In the genomic region with DNA sequence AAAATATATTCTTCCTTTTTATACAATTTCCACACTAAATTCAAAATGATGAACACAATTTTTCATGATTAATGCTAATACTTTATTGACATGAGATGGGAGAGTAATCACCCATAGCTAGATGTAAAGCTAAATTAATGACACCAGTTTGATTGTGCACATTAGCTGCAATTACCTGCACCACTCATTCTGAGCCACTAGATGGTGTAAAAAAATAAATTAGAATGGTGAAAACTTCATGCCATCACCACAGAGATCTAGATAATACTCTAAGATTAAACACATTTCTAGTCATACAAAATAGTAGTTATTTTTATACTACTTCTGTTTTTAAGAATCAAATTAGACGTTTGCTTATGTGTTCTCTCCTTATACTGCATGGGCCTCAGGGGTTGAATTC, we compare ENCODE assay signal across 11 mouse cellular contexts.
A peak's percentile ranks its signal among the peaks of the same experiment; 100 is the strongest.
DNase-seq lines count a peak whose midpoint lies in the region; ATAC-seq and TF ChIP-seq lines count a peak whose summit lies in the region.
"Had no signal": no experiment of that assay in that cellular context is flagged by ENCODE, and none has a peak within 500 bp of the region (broad histone marks: within the 10 kb centered on the region; RNA-seq: fewer than 3 reads in every experiment).

No protein-coding gene starts in this region.

- H3K4me3 ChIP-seq in hindbrain, embryonic 14.5 days (replicated peaks; ENCODE audit: low read length) = no peak overlapping the region
- no peak overlapping the region for H3K4me3 ChIP-seq in hindbrain, embryonic 12.5 days
- no peak overlapping the region for H3K4me3 ChIP-seq in lung, embryonic 14.5 days (ENCODE audit: low read depth, low read length)
- H3K4me3 ChIP-seq: limb, embryonic 13.5 days; midbrain, embryonic 15.5 days had no signal

- no peak overlapping the region for H3K9ac ChIP-seq in hindbrain, embryonic 14.5 days
- no peak overlapping the region for H3K9ac ChIP-seq in hindbrain, embryonic 12.5 days
- H3K9ac ChIP-seq in lung, embryonic 14.5 days = no peak overlapping the region
- H3K9ac ChIP-seq: limb, embryonic 13.5 days; midbrain, embryonic 15.5 days had no signal

- peak; percentile 70 for DNase-seq in hindbrain, embryonic 14.5 days (ENCODE audit: low spot score)
- DNase-seq in lung, embryonic 14.5 days = peak; percentile 71
- DNase-seq in lung, postnatal 14 days = no peak
- peak; percentile 13 for DNase-seq in MN1 (ENCODE audit: low spot score)
- DNase-seq in right cerebral cortex, postnatal 10 days (ENCODE audit: low spot score in 2 of 2) = no peak
- DNase-seq: gastrocnemius, postnatal 14 days had no signal

- no peaks in the 10 kb centered on the region for H3K9me3 ChIP-seq in hindbrain, embryonic 14.5 days (ENCODE audit: control insufficient read depth, low read length)
- H3K9me3 ChIP-seq in hindbrain, embryonic 12.5 days (replicated peaks) = no peaks in the 10 kb centered on the region
- H3K9me3 ChIP-seq in lung, embryonic 14.5 days (ENCODE audit: low read depth, low read length) = no peaks in the 10 kb centered on the region
- H3K9me3 ChIP-seq: limb, embryonic 13.5 days; midbrain, embryonic 15.5 days had no signal

- peak; percentile 66 for TF ChIP-seq CTCF in lung, embryonic 14.5 days (IDR thresholded peaks at IDR 0.05; ENCODE audit: low read depth)

- no peak overlapping the region for H3K27ac ChIP-seq in hindbrain, embryonic 14.5 days
- H3K27ac ChIP-seq in hindbrain, embryonic 12.5 days = no peak overlapping the region
- H3K27ac ChIP-seq in lung, embryonic 14.5 days (ENCODE audit: low read depth) = no peak overlapping the region
- H3K27ac ChIP-seq: limb, embryonic 13.5 days; midbrain, embryonic 15.5 days had no signal

- no peaks in the 10 kb centered on the region for H3K27me3 ChIP-seq in hindbrain, embryonic 14.5 days (ENCODE audit: control insufficient read depth, insufficient read depth, low read length)
- H3K27me3 ChIP-seq in hindbrain, embryonic 12.5 days = no peaks in the 10 kb centered on the region; the same call in 1 of the 2 replicates
- no peaks in the 10 kb centered on the region for H3K27me3 ChIP-seq in lung, embryonic 14.5 days (ENCODE audit: insufficient read depth, low read length)

- ATAC-seq in hindbrain, embryonic 14.5 days (ENCODE audit: low FRiP score) = no peak
- no peak for ATAC-seq in hindbrain, embryonic 12.5 days (ENCODE audit: low FRiP score)
- ATAC-seq in lung, embryonic 14.5 days (ENCODE audit: insufficient read depth) = no peak
- peak; percentile 68 for ATAC-seq in inflammation-experienced regulatory T-cells, adult 6 months
- ATAC-seq in erythroid progenitor cell, adult 5-6 weeks (replicated peaks; ENCODE audit: low FRiP score, poor library complexity, severe bottlenecking) = no peak
- ATAC-seq: midbrain, embryonic 15.5 days had no signal

- H3K4me1 ChIP-seq in hindbrain, embryonic 14.5 days (replicated peaks; ENCODE audit: control insufficient read depth, insufficient read depth, low read length) = peaks cover 13% of the 10 kb centered on the region; the same call in 1 of the 2 replicates
- 0 out of 2 replicates have a peak, but pooled peaks cover 4% of the 10 kb centered on the region for H3K4me1 ChIP-seq in hindbrain, embryonic 12.5 days
- peaks cover 5% of the 10 kb centered on the region; the same call in 1 of the 2 replicates for H3K4me1 ChIP-seq in lung, embryonic 14.5 days (ENCODE audit: insufficient read depth)
- H3K4me1 ChIP-seq: midbrain, embryonic 15.5 days had no signal

- no peaks in the 10 kb centered on the region for H3K36me3 ChIP-seq in hindbrain, embryonic 14.5 days (replicated peaks; ENCODE audit: control insufficient read depth, insufficient read depth)
- no peaks in the 10 kb centered on the region for H3K36me3 ChIP-seq in hindbrain, embryonic 12.5 days
- no peaks in the 10 kb centered on the region for H3K36me3 ChIP-seq in lung, embryonic 14.5 days (ENCODE audit: insufficient read depth)
- H3K36me3 ChIP-seq: limb, embryonic 13.5 days; midbrain, embryonic 15.5 days had no signal

- 7% methylated on average over 1 of the region's 1 CpGs for WGBS in hindbrain, embryonic 14.5 days
- 10% methylated on average over 1 of the region's 1 CpGs for WGBS in hindbrain, embryonic 12.5 days
- 11% methylated on average over 1 of the region's 1 CpGs for WGBS in lung, embryonic 14.5 days

- no peak overlapping the region for H3K4me2 ChIP-seq in hindbrain, embryonic 14.5 days (replicated peaks)
- H3K4me2 ChIP-seq in hindbrain, embryonic 12.5 days (replicated peaks) = no peak overlapping the region
- no peak overlapping the region for H3K4me2 ChIP-seq in lung, embryonic 14.5 days
- H3K4me2 ChIP-seq: limb, embryonic 13.5 days; midbrain, embryonic 15.5 days had no signal

Comparison
In these comparisons a context has a peak if more than half of its experiments do, and no peak if none do; other contexts are left out.
1. DNase-seq: peak in hindbrain, embryonic 14.5 days (single experiment), lung, embryonic 14.5 days (single experiment) and MN1 (single experiment); none in lung, postnatal 14 days (single experiment) and right cerebral cortex, postnatal 10 days (0 of 2).